Mouse (Mus musculus) naive thymus-derived CD4-positive, alpha-beta T cell, adult 2 months (primary cell): Measurements from ENCODE around the gene Cdc42ep2.

ENCODE experiments used
- DNase-seq: peaks from one replicate; pipeline ENCODE4 v3.0.0-alpha.2; 2011; ENCODE audit warnings: low read depth

The Cdc42ep2 gene

DNA sequence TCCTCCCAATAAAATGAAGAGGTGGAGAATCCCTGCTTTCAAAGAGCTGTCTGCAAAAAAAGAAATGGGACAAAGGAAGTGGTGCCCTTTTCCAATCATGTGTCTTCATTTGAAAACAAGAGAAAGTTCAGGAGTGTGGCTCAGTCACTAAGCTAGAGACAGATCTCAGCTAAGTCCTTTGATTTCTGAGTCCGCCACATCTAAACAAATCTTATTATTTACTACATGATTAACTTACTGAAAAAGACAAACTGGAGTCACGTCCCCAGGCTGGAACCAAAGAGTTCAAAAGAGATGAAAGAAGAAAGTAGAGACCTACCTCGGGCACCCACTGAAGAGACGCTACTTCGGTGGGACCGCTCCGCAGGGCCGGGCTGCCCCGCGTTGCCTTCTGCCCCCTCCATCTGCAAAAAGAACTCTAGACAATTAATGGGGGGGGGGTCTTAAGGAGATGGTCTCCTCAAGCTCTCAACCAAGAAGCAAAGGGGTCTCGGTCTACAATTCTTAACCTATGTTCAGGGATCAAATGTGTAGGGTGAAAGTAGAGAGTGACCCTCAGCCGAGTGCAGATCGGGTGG is 50.1 kb downstream of the Cdc42ep2 start:
- peak; percentile 45 for DNase-seq

DNA sequence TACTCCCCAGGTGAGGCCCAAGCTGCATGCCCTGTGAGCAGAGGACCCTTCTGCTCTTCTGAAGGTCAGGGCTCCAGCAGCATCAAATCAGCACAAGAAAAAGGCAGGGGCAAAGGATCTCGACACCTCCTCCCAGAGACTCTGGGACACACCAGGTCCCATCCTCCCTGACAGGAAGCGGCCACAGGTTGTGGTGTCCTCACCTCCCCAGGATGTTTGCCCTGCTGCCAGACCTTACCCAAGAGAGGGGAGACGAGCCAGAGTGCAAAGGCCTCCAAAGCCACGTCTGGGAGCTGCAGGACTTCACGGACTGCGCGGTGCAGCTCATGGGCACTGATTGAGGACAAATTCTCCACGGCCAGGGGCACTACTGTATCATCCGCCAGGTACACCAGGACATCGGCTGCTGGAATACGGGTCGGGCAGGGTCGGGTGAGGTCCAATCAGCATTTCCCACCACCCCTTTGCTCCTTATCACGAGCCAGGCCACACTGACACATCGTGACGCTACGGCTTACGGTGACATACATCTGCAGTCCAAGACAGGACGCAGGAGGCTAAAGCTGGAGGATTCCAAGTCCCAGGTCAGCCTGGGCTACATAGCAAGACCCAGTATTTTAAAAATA is 51.6 kb downstream of the Cdc42ep2 start:
- DNase-seq = peak; percentile 48

DNA sequence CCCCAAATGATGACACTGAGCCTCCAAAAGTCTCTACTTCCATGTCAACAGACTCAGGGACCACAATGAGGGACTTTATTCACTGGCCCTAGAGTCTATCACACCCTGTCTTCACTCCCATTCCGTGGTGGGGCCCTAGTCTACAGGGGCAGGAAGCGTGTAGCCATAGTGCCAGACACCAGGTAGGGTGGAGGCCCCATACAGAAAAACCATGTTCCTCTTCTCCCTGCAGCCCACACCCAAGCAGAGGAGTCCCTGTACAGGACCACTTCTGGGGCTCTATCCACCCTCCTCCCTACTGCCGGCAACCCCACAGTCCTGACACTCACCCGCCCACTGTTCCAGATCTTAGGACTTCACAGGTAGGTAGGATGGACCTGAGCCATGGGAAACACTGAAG is 52.1 kb downstream of the Cdc42ep2 start:
- DNase-seq = peak; percentile 40

- peak; percentile 37 for DNase-seq
Measured at GRCm38 (mm10) chr19:5871683-5872082, 52.9 kb downstream of the Cdc42ep2 start.

DNA sequence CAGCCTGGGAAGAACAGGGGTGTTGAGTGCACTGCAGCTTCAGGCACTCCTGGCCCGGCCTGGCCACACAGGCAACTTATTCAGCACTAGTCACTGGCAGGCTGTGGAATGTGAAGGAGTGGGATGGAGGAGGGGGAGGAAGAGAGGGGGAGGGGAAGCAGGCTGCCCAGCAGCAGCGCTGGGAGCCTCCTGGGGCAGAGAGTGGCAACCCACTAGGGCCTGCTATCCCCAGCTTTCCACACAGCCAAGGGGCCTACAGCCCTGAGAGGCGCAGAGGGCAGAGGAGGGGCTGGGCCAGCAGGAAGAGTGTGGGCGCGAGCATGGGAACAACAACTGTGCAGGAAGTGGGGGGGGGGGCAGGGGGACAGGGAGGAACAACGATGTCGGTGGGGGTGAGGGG is 53.3 kb downstream of the Cdc42ep2 start:
- peak; percentile 52 for DNase-seq

DNA sequence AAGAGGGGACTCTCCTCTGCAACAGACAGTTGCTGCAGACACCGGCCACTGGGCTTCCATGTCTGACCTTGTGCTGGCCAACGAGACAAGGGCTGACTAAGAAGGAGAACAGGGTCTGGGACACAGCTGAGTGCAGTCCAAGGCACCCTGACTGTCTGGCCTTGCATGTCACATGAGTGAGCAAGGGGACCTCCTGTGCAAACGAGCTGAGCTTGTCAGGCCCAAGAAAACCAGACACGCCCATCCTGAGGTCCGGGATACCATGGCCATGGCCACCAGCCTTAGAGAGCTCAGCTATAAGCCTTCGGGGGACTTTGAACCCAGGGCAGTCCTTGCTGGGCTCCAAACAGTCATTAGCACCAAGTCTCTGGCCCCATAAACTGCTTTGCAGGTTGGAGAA is 56.5 kb downstream of the Cdc42ep2 start:
- DNase-seq = no peak
